Mouse (Mus musculus) myocyte (in vitro differentiated cells): ENCODE data around the gene Zfp93.

ENCODE experiments used
- CEBPB ChIP-seq: IDR thresholded peaks from 2 replicates; pipeline ENCODE4 v1.6.1; 2011; ENCODE audit warnings: mild to moderate bottlenecking, moderate library complexity; ENCODE audit not compliant: poor library complexity, insufficient read depth, severe bottlenecking
- E2F4 ChIP-seq: IDR thresholded peaks from one replicate; pipeline ENCODE4 v1.6.1; 2011; ENCODE audit warnings: mild to moderate bottlenecking, control low read depth, moderate library complexity; ENCODE audit not compliant: insufficient read depth
- MAX ChIP-seq: IDR thresholded peaks from one replicate; pipeline ENCODE4 v1.6.1; 2011; ENCODE audit warnings: low read depth, mild to moderate bottlenecking, control low read depth
- MYOD1 ChIP-seq, 3 experiments: IDR thresholded peaks; one replicate each; pipeline ENCODE4 v1.6.1; 2011; ENCODE audit warnings: control low read depth in 2 of 3, low read depth in 2 of 3, mild to moderate bottlenecking in 2 of 3, moderate library complexity in 1 of 3; ENCODE audit not compliant: insufficient read length in 2 of 3, control insufficient read depth in 1 of 3
- POLR2A ChIP-seq: IDR thresholded peaks from one replicate; pipeline ENCODE4 v1.6.1; 2011; ENCODE audit warnings: low read depth, mild to moderate bottlenecking, control low read depth, moderate library complexity; ENCODE audit not compliant: insufficient read length
- POLR2AphosphoS2 ChIP-seq: IDR thresholded peaks from one replicate; pipeline ENCODE4 v1.6.1; 2011; ENCODE audit warnings: low read depth, control low read depth; ENCODE audit not compliant: insufficient read length
- REST ChIP-seq: IDR thresholded peaks from one replicate; pipeline ENCODE4 v1.6.1; 2011; ENCODE audit warnings: mild to moderate bottlenecking, control low read depth, moderate library complexity; ENCODE audit not compliant: insufficient read depth, insufficient read length
- SRF ChIP-seq: IDR thresholded peaks from one replicate; pipeline ENCODE4 v1.6.1; 2011; ENCODE audit warnings: low read depth; ENCODE audit not compliant: control insufficient read depth, insufficient read length
- TCF12 ChIP-seq: IDR thresholded peaks from one replicate; pipeline ENCODE4 v1.6.1; 2011; ENCODE audit warnings: mild to moderate bottlenecking, control low read depth; ENCODE audit not compliant: poor library complexity, insufficient read depth, severe bottlenecking
- TCF3 ChIP-seq: IDR thresholded peaks from one replicate; pipeline ENCODE4 v1.6.1; 2011; ENCODE audit warnings: low read depth, control low read depth; ENCODE audit not compliant: insufficient read length
- USF1 ChIP-seq: IDR thresholded peaks from one replicate; pipeline ENCODE4 v1.6.1; 2011; ENCODE audit warnings: low read depth, mild to moderate bottlenecking, control low read depth, moderate library complexity

GRCm38 (mm10) chr7:24316567-24317092 lies 46.4 kb downstream of the Zfp93 start, which contains the start of gene Zfp94:
- TF ChIP-seq CEBPB (no peak), POLR2A (peak; percentile 74), USF1 (no peak), MAX (no peak), POLR2AphosphoS2 (peak; percentile 67), REST (no peak), SRF (no peak), E2F4 (no peak), MYOD1 (IDR thresholded peaks at IDR 0.05; ENCODE audit: control insufficient read depth in 1 of 3, insufficient read length in 2 of 3, low read depth in 2 of 3) (no peak), TCF12 (no peak), TCF3 (no peak)
